Mouse (Mus musculus) C2C12 (cell line): ENCODE results near the gene Akap2.

Experiments
- CEBPB ChIP-seq: IDR thresholded peaks from one replicate; pipeline ENCODE4 v1.6.1; 2011; ENCODE audit warnings: low read depth, mild to moderate bottlenecking, control low read depth, moderate library complexity
- CTCF ChIP-seq: IDR thresholded peaks from one replicate; pipeline ENCODE4 v1.5.1; 2011; ENCODE audit not compliant: control insufficient read depth, insufficient read depth, insufficient read length
- MAX ChIP-seq: IDR thresholded peaks from one replicate; pipeline ENCODE4 v1.6.1; 2011; ENCODE audit warnings: mild to moderate bottlenecking, control low read depth
- MYOD1 ChIP-seq: IDR thresholded peaks from one replicate; pipeline ENCODE4 v1.6.1; 2011; ENCODE audit warnings: low read depth; ENCODE audit not compliant: control insufficient read depth, insufficient read length
- MYOG ChIP-seq: IDR thresholded peaks from one replicate; pipeline ENCODE4 v1.6.1; 2011; ENCODE audit not compliant: control insufficient read depth, insufficient read length; ENCODE audit errors: extremely low read depth

DNA sequence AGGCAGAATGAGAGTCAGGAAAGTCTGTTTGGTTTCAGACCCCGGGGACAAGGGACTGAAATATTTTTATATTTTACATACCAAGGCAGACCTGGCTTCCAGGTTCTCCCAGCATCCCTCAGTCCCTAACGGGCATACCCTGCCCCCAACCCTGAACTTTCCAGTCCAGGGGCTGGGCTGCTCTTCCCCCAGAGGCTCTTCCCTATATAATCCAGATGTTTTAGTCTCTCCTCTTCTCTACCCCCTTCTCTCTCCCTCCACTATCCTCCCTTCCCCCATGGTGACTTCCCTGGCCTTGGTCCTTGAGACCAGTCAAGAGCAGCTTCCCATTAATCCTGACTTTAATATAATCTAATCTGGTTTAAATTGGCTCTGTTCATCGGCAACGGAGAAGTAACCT, 62.9 kb downstream of the Akap2 start:
- no peak for TF ChIP-seq CTCF
- no peak for TF ChIP-seq MYOD1
- TF ChIP-seq MAX, result no peak
- no peak for TF ChIP-seq MYOG
- TF ChIP-seq CEBPB, result no peak
